Mouse (Mus musculus): ENCODE data around the gene Dnhd1. TPM values are rescaled to one million over a fixed set of nuclear protein-coding genes. Genes with fewer than 3 reads are reported as not detected.

The Dnhd1 gene
- polyA plus RNA-seq, 1 experiment from 2014 or later, result 0.44 TPM

DNA sequence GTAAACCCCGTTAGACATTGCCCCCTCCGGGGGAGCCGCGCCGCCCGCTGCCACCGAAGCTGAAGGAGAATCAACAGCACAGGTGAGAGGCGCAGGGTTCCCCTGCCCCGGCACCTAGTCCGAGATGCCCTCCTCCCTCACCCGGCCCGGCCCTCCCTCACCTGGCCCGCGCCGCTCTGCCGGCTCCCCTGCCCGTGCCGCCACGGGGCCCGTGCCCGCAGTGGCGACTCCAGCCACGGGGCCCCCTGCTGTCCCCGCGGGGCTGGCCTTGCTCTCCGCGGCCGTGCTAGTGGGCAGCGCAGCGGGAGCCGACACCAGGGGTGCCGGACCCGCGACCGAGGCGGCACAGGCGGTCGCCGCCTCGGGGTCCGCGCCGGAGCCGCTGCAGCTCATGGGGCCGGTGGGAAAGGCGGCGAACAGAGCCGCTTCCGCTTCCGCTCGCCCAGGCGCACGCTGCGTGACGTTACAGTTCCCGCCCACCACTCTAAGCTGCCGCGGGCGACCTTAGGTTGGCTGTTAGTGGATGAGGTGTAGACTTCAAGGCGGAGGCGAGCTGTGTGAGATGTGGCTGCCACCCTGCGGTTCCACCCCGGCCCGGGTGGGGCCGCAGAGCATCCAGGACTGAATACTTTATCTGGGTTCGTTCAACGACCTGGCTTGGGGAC lies 93.4 kb downstream of the Dnhd1 start, which contains the start of gene Taf10:
Gene Taf10 (minus strand): TSS at position 436 of the 665 bp plus-strand sequence.
- Histone ChIP-seq H3K9me3 (no peaks in the 10 kb centered on the region), H3K27me3 (replicated peaks) (no peaks in the 10 kb centered on the region), H3K27ac (peak within 1 kb of the TSS; percentile 79), H3K4me1 (replicated peaks) (peaks cover 13% of the 10 kb centered on the region; the same call in 1 of the 2 replicates), H3K4me2 (replicated peaks) (peak within 1 kb of the TSS; percentile 82), H3K36me3 (peaks cover 19% of the 10 kb centered on the region), H3K4me3 (replicated peaks) (peak within 1 kb of the TSS; percentile 94), H3K9ac (peak within 1 kb of the TSS; percentile 89)
- under 1% methylated on average over 54 of the region's 67 CpGs for WGBS
- ATAC-seq, result peak; percentile 98

DNA sequence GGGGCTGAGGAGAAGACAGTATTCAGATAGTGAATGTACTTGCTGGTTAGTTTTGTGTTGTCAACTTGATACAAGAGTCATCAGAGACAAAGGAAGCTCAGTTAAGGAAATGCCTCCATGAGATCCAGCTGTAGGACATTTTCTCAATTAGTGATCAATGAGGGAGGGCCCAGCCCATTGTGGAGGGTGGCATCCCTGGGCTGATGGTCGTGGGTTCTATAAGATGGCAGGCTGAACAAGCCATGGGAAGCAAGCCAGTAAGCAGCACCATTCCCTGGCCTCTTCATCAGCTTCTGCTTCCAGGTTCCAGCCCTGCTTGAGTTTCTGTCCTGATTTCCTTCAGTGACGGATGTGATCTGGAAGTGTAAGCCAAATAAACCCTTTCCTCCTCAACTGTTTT lies 97.1 kb downstream of the Dnhd1 start:
- ATAC-seq, result no peak
- H3K36me3 ChIP-seq, result no peaks in the 10 kb centered on the region

DNA sequence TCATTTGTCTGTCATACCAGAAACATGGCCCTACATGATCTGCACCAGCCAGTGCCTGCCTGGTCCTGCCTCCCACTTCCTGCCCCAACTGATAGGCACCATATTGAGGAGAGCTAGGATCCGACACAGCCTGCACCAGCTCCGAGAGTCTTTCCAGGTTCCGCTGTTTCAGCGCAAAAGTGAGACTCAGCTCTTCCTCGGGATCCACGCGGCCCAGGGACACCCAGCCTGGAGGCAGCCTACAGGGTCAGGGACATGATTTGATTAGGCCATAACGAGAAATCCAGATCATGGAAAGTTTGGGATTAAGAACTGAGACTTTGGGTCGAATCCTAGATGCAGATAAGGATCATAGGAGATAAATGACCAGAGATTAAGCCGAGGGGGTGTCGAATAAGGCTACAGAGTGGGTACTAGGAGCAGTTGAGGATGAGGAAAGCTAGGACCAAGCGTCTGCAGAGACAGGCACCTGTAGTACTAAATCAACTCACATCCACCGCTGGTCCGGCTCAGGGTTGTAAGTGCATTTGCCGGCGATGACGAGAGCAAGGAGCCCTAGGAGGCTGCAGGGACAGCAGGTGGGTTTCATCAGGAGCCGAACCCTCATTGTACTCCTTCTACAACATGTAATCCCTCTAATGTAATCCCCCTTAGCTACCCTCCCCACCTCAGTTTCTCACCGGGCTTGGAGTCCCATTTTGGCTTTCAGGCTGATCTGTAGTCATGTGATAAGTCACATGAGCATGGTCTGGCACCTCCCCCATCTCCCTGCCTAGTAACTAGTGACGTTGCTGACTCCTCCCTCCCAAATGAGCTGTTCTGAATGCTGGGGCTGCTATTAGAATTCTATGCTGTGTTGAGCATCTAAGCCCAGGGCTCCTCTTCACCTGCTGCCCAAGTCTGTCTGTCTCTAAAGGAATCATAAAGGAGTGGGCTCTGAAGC lies 101.1 kb downstream of the Dnhd1 start, which contains the start of gene Tpp1:
Gene Tpp1 (minus strand): TSS at position 745 of the 943 bp plus-strand sequence.
- H3K36me3 ChIP-seq, result peaks cover 20% of the 10 kb centered on the region; the same call in 1 of the 2 replicates
- ATAC-seq, result peak; percentile 95

More for the DNA sequence above, 97.1 kb downstream of the Dnhd1 start:
- Histone ChIP-seq H3K9ac (no peak overlapping the region), H3K4me2 (replicated peaks) (no peak overlapping the region), H3K27ac (no peak overlapping the region), H3K9me3 (no peaks in the 10 kb centered on the region), H3K27me3 (replicated peaks) (no peaks in the 10 kb centered on the region), H3K4me3 (replicated peaks) (no peak overlapping the region), H3K4me1 (replicated peaks) (peaks cover 7% of the 10 kb centered on the region; the same call in 1 of the 2 replicates)
- WGBS, result 84% methylated on average over 2 of the region's 2 CpGs

DNA sequence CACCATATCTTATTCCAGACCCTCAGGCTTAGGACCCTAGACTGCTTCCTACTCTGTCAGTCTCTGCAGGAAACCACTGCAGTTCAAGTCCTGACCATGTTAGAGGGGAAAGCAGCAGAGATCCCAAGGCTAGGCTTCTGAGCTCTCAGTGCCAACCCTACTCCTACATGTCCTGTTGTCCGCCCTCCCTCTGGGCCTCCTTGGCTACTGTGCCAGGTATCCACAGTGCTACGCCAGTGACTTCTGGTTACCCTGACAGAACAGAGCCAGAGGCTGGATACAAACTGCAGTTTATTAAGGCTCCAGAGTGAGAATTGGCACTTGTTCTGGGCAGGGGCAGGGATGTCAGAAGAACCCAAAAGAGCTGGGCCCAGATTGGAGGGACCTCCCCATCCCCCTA lies 102.1 kb downstream of the Dnhd1 start:
- Histone ChIP-seq H3K27me3 (replicated peaks) (no peaks in the 10 kb centered on the region), H3K9ac (no peak overlapping the region), H3K9me3 (no peaks in the 10 kb centered on the region), H3K4me3 (replicated peaks) (no peak overlapping the region), H3K4me1 (replicated peaks) (no peaks in the 10 kb centered on the region), H3K36me3 (peaks cover 23% of the 10 kb centered on the region; the same call in 1 of the 2 replicates), H3K27ac (no peak overlapping the region), H3K4me2 (replicated peaks) (no peak overlapping the region)
- WGBS, result 91% methylated on average over 2 of the region's 2 CpGs
- ATAC-seq, result 0 out of 2 replicates have a peak, but pooled peaks have one; percentile 6

More for the DNA sequence above, 101.1 kb downstream of the Dnhd1 start, which contains the start of gene Tpp1:
- H3K27ac ChIP-seq, result peak within 1 kb of the TSS; percentile 39; the same call in 1 of the 2 replicates
- WGBS, result 17% methylated on average over 20 of the region's 20 CpGs
- H3K9ac ChIP-seq, result peak within 1 kb of the TSS; percentile 63
- H3K4me2 ChIP-seq (replicated peaks), result peak within 1 kb of the TSS; percentile 71
- H3K9me3 ChIP-seq, result no peaks in the 10 kb centered on the region
- no peaks in the 10 kb centered on the region for H3K4me1 ChIP-seq (replicated peaks)
- peak within 1 kb of the TSS; percentile 57 for H3K4me3 ChIP-seq (replicated peaks)
- H3K27me3 ChIP-seq (replicated peaks), result no peaks in the 10 kb centered on the region

DNA sequence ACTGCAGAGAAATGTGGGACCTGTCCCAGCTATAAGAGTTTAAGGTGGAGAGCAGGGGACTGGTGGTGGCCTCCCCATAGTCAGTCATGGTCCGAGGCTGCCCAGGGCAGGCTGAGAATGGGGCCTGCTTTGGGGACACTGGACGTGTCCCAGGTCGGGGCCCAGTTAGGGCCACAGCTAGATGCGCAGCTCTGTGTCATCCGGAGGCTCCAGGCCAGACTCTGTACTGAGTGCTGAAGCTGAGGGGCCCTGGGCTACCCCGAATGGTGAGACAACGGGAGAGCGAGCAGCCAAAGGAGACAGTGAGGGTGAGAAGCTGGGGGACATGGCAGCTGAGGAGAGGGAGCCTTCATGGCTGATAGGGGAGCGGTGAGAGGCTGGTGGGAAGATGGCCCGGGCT lies 102.7 kb downstream of the Dnhd1 start:
- no peak overlapping the region for H3K4me2 ChIP-seq (replicated peaks)
- no peak overlapping the region for H3K4me3 ChIP-seq (replicated peaks)
- H3K27ac ChIP-seq, result no peak overlapping the region
- no peak for ATAC-seq
- peaks cover 28% of the 10 kb centered on the region; the same call in 1 of the 2 replicates for H3K36me3 ChIP-seq
- H3K4me1 ChIP-seq (replicated peaks), result no peaks in the 10 kb centered on the region
- H3K9ac ChIP-seq, result no peak overlapping the region
- 87% methylated on average over 10 of the region's 10 CpGs for WGBS
- no peaks in the 10 kb centered on the region for H3K27me3 ChIP-seq (replicated peaks)
- H3K9me3 ChIP-seq, result no peaks in the 10 kb centered on the region

DNA sequence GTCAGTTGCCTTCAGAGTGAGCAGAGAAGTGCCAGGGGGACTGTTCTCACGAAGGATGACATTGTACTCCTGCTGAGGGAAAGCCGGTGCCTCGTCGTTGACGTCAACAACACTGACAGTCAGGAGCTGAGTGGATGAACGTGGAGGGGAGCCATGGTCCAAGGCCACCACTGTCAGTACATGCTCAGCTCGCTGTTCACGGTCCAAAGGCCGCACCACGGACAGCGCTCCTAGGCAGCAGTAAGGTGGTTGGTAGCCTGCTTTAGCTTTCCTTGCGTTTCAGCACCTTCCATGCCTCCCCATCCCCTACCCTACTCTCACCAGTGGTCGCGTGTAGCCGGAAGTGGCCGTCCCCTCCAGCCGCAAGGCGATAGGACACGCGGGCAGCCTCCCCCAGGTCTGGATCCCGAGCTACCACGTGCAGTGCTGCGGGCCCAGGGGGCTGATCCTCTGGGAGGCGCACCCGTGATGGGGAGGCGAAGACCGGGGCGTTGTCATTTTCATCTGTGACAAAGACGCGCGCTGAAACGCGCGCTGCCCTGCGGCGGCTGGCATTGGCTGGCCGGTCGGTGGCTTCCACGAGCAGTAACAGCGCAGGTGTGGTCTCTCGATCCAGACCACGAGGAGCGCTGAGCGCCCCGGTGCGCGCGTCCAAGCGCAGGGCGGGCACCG lies 111.3 kb downstream of the Dnhd1 start:
- Histone ChIP-seq H3K4me2 (replicated peaks) (peak overlapping the region; percentile 66), H3K9ac (no peak overlapping the region), H3K4me1 (replicated peaks) (no peaks in the 10 kb centered on the region), H3K27me3 (replicated peaks) (peaks cover 6% of the 10 kb centered on the region; the same call in 1 of the 2 replicates), H3K4me3 (replicated peaks) (peak overlapping the region; percentile 24), H3K36me3 (peaks cover 39% of the 10 kb centered on the region), H3K9me3 (no peaks in the 10 kb centered on the region), H3K27ac (no peak overlapping the region)
- WGBS, result 40% methylated on average over 51 of the region's 51 CpGs
- ATAC-seq, result peak; percentile 62

DNA sequence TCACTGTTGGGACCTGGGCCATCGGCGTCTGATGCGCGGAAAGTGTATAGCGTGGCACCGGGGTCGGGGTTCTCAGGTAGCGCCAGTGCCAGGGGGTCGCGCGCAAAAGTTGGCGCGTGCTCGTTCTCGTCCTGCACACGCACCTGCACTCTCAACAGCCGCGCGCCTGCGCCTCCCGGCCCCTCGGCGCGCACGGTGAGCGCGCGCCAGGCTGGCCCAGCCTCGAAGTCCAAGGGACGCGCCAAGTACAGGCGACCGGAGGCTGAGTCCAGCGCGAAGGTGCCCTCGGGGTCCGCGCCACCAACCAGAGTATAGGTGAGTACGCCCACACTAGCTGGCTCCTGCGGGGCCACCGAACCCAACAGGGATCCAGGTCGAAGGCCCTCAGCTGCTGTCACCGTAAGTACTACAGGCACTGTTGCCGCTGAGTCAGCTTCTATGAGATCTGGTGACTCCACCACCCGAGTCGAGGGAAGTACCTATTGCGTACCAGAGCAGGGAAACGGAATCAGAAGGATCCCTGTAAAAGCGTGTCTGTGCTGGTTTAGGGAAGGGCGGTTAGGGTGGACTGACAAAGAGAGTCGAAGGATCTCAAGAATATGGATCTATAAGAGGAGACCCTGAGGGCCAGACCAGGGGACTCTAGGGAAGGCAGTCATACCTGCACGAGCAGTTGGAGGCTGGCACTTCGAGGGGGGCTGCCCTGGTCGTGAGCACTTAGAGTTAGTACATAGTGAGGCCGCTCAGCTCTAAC lies 112.1 kb downstream of the Dnhd1 start:
- no peak overlapping the region for H3K9ac ChIP-seq
- peaks cover 2% of the 10 kb centered on the region; the same call in 1 of the 2 replicates for H3K4me1 ChIP-seq (replicated peaks)
- peak overlapping the region; percentile 66 for H3K4me2 ChIP-seq (replicated peaks)
- H3K27me3 ChIP-seq (replicated peaks), result peaks cover 6% of the 10 kb centered on the region; the same call in 1 of the 2 replicates
- H3K9me3 ChIP-seq, result no peaks in the 10 kb centered on the region
- peaks cover 37% of the 10 kb centered on the region for H3K36me3 ChIP-seq
- no peak overlapping the region for H3K27ac ChIP-seq
- ATAC-seq, result peak; percentile 44
- peak overlapping the region; percentile 24 for H3K4me3 ChIP-seq (replicated peaks)
- WGBS, result 46% methylated on average over 55 of the region's 55 CpGs

DNA sequence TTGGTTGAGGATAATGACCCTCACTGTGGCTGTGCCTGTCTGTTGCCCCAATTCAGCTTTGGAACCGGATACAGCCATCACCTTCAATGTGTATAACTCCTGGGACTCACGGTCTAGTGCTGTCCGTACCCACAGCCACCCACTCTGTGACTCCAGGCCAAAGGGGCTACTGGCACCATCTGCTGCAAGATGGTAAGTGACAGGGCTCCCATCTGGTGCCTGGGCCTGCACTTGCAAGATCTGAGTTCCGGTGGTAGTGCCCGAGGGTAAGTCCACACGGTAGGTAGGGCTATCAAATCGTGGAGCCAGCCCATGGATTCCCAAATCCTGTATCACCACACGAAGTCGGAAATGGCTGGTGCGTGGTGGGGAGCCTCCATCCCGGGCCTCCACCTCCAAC lies 113.7 kb downstream of the Dnhd1 start:
- H3K27me3 ChIP-seq (replicated peaks), result peaks cover 6% of the 10 kb centered on the region; the same call in 1 of the 2 replicates
- H3K9ac ChIP-seq, result no peak overlapping the region
- WGBS, result 94% methylated on average over 11 of the region's 11 CpGs
- H3K27ac ChIP-seq, result no peak overlapping the region
- peaks cover 12% of the 10 kb centered on the region for H3K4me1 ChIP-seq (replicated peaks)
- H3K36me3 ChIP-seq, result peaks cover 23% of the 10 kb centered on the region
- no peak overlapping the region for H3K4me2 ChIP-seq (replicated peaks)
- no peaks in the 10 kb centered on the region for H3K9me3 ChIP-seq
- no peak for ATAC-seq
- H3K4me3 ChIP-seq (replicated peaks), result no peak overlapping the region

DNA sequence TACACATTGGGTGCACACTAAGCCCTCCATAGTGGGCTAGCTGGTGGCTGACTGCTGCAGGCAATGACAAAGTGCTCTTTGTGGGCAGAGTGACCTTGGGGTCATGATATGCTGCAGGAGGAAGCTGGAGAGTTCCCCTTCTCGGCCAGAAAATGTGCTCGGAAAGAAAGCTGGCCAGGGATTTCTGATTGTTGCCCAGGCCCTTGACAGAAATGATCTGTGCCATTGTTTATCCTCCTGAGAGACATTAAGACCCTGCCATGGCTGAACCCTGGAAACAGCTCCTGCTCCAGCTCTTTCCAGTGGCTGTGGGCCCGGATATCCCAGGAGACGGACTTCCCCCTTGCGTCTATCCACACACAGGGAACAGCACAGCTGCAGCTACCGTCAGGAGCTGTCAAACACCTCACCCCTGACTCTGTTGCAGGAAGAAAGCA lies 117.1 kb downstream of the Dnhd1 start:
- Histone ChIP-seq H3K36me3 (peaks cover 23% of the 10 kb centered on the region), H3K9ac (no peak overlapping the region), H3K4me1 (replicated peaks) (peaks cover 12% of the 10 kb centered on the region), H3K4me2 (replicated peaks) (no peak overlapping the region), H3K27ac (0 out of 2 replicates have a peak overlapping the region, but pooled peaks have one; percentile 32), H3K27me3 (replicated peaks) (no peaks in the 10 kb centered on the region), H3K4me3 (replicated peaks) (no peak overlapping the region), H3K9me3 (no peaks in the 10 kb centered on the region)
- 27% methylated on average over 6 of the region's 6 CpGs for WGBS
- ATAC-seq, result peak; percentile 66

DNA sequence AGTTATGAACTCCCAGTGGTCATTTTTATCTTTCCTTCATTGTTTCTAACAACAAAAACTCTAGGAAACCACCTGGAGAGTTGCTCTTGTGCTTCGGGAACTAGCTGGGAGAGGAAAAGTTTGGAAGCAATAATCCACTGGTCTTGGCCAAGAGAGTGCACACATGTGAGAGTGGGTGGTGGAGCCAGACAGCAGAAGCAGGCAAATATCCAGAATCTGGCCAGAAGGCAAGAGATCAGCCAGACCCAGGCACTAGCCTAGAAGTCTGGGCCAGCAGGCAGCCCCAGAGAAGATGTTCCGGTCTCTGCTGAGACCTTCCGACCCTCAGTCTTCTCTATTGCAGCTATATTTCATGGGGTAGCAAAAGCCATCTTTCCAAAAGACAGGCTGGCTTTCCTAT lies 119.3 kb downstream of the Dnhd1 start:
- Histone ChIP-seq H3K36me3 (peaks cover 17% of the 10 kb centered on the region; the same call in 1 of the 2 replicates), H3K27me3 (replicated peaks) (no peaks in the 10 kb centered on the region), H3K9me3 (no peaks in the 10 kb centered on the region), H3K27ac (no peak overlapping the region), H3K4me1 (replicated peaks) (peaks cover 23% of the 10 kb centered on the region), H3K9ac (no peak overlapping the region), H3K4me3 (replicated peaks) (no peak overlapping the region), H3K4me2 (replicated peaks) (no peak overlapping the region)
- ATAC-seq, result no peak
- WGBS, result 87% methylated on average over 3 of the region's 3 CpGs
